ENCODE assay signal across 8 mouse cellular contexts in the genomic region with DNA sequence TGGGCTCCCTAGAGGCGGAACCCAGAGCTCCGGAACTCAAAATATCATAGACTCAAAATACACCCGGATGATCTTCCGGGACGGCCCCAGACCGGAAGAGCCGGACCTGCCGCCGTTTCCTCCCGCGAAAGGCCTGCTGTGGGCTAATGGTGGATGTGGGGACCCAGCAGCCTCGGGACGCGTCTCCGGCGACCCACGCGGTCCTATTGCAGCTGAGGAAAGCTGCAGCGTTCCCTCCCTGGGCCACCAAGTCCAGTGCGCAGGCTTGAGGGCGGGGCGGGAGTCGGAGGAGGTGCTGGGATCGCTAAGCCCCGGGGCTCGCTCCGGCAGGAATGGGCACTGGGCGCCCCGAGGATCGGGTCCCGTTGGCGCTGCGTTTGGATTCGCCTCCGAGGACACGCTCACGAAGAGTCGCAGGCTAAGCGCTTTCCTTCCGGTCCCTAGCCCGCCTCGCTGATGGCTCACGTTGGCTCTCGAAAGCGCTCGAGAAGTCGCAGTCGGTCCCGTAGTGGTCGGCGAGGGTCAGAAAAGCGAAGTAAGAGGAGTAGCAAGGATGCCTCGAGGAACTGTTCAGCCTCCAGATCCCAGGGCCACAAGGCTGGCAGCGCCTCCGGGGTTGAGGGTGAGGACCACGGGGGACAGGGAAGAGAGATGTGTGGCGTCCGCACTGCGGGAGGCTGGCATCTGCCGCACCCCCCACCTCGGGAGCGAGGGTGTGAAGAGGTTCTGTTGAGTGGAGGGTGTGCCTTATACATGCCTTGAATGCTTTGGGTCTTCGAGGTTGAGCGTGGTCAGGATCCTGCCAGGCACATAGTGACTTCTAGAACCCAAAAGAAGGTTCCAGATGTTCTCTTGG. TPM values are rescaled to one million over a fixed set of nuclear protein-coding genes. Genes with fewer than 3 reads are reported as not detected.
DNase-seq lines count a peak whose midpoint lies in the region; ATAC-seq and TF ChIP-seq lines count a peak whose summit lies in the region.

A gene (plus strand): TSS at position 100 of the 856 bp plus-strand sequence.

- H3K4me1 ChIP-seq in MEL (ENCODE audit: control insufficient read depth in 1 of 2, insufficient read depth in 2 of 2, low read length in 2 of 2): peaks cover 0 to 15% of the 10 kb centered on the region in 2 experiments; a peak in 3 of 4 replicates
- peaks cover 14% of the 10 kb centered on the region; the same call in 1 of the 2 replicates for H3K4me1 ChIP-seq in forebrain, postnatal 0 days (ENCODE audit: insufficient read depth)
- H3K4me1 ChIP-seq in lung, postnatal 0 days (ENCODE audit: insufficient read depth, low read depth, low read length): peaks cover 18% of the 10 kb centered on the region; the same call in 1 of the 2 replicates

- peak within 1 kb of the TSS; percentile 82 for H3K4me2 ChIP-seq in forebrain, postnatal 0 days (ENCODE audit: low read depth)
- peak within 1 kb of the TSS; percentile 75 for H3K4me2 ChIP-seq in lung, postnatal 0 days (replicated peaks; ENCODE audit: low read depth, low read length)

- peak within 1 kb of the TSS; percentile 85 to 92 for H3K4me3 ChIP-seq in MEL (ENCODE audit: control insufficient read depth in 1 of 2, insufficient read depth in 1 of 2, low read depth in 2 of 2, low read length in 2 of 2)
- peak within 1 kb of the TSS; percentile 85 for H3K4me3 ChIP-seq in forebrain, postnatal 0 days (ENCODE audit: low read depth, low read length)
- H3K4me3 ChIP-seq in lung, postnatal 0 days (ENCODE audit: low read depth, low read length): peak within 1 kb of the TSS; percentile 91

- peak; percentile 58 to 84 for TF ChIP-seq POLR2A in MEL (IDR thresholded peaks at IDR 0.05; ENCODE audit: control insufficient read depth in 1 of 2, insufficient read depth in 1 of 2, low read depth in 1 of 2, low read length in 2 of 2, poor library complexity in 1 of 2)

- DNase-seq in MEL (ENCODE audit: low read depth, low spot score): peak; percentile 87
- peak; percentile 63 to 82 for DNase-seq in cerebellum, adult 18-20 months
- DNase-seq in forebrain, postnatal 0 days: peak; percentile 90
- DNase-seq in heart, postnatal 4 days: peak; percentile 87
- peak; percentile 77 for DNase-seq in layer of hippocampus, adult 9-11 months
- DNase-seq in lung, postnatal 0 days (ENCODE audit: low spot score): peak; percentile 73
- peak; percentile 81 for DNase-seq in ovary, postnatal 14 days (ENCODE audit: low spot score)
- peak; percentile 38 to 80 for DNase-seq in thymus, postnatal 10 days (ENCODE audit: low spot score in 2 of 2)

- TF ChIP-seq CTCF in MEL (IDR thresholded peaks at IDR 0.05 in 2 of 3, conservative IDR thresholded peaks at IDR 0.05 in 1 of 3; ENCODE audit: control insufficient read depth in 1 of 3, insufficient read depth in 1 of 3, low read depth in 2 of 3, low read length in 3 of 3, poor library complexity in 1 of 3, severe bottlenecking in 1 of 3): no peak
- TF ChIP-seq CTCF in forebrain, postnatal 0 days (IDR thresholded peaks at IDR 0.05; ENCODE audit: low read depth): no peak
- TF ChIP-seq CTCF in lung, postnatal 0 days (IDR thresholded peaks at IDR 0.05): no peak

- H3K9me3 ChIP-seq in MEL (replicated peaks; ENCODE audit: insufficient read depth, low read length): no peaks in the 10 kb centered on the region
- no peaks in the 10 kb centered on the region for H3K9me3 ChIP-seq in forebrain, postnatal 0 days (ENCODE audit: low read length)
- H3K9me3 ChIP-seq in lung, postnatal 0 days (ENCODE audit: low read length): no peaks in the 10 kb centered on the region

- H3K27ac ChIP-seq in MEL (ENCODE audit: control insufficient read depth, low read depth, low read length): peak within 1 kb of the TSS; percentile 62
- peak within 1 kb of the TSS; percentile 86 for H3K27ac ChIP-seq in forebrain, postnatal 0 days (ENCODE audit: low read depth, low read length)
- H3K27ac ChIP-seq in lung, postnatal 0 days (ENCODE audit: low read length): peak within 1 kb of the TSS; percentile 90

- peaks cover 42% of the 10 kb centered on the region for H3K79me2 ChIP-seq in MEL (ENCODE audit: control insufficient read depth, insufficient read depth, low read length, poor library complexity)

- peaks cover 2 to 4% of the 10 kb centered on the region in 2 experiments; a peak in 1 of 4 replicates for H3K36me3 ChIP-seq in MEL (ENCODE audit: control insufficient read depth in 1 of 2, insufficient read depth in 2 of 2, low read length in 2 of 2)
- peaks cover 34% of the 10 kb centered on the region for H3K36me3 ChIP-seq in forebrain, postnatal 0 days (ENCODE audit: insufficient read depth)
- H3K36me3 ChIP-seq in lung, postnatal 0 days (ENCODE audit: insufficient read depth, low read length): peaks cover 4% of the 10 kb centered on the region

- WGBS in forebrain, postnatal 0 days: 1% methylated on average over 63 of the region's 64 CpGs
- under 1% methylated on average over 63 of the region's 64 CpGs for WGBS in lung, postnatal 0 days

- H3K9ac ChIP-seq in MEL (ENCODE audit: control insufficient read depth, low read depth, low read length, poor library complexity, severe bottlenecking): peak within 1 kb of the TSS; percentile 96
- H3K9ac ChIP-seq in forebrain, postnatal 0 days: peak within 1 kb of the TSS; percentile 92
- peak within 1 kb of the TSS; percentile 95 for H3K9ac ChIP-seq in lung, postnatal 0 days (replicated peaks; ENCODE audit: low read depth)

- no peak for TF ChIP-seq RAD21 in MEL (IDR thresholded peaks at IDR 0.05; ENCODE audit: low read depth, low read length)

- ATAC-seq in forebrain, postnatal 0 days: peak; percentile 15
- ATAC-seq in lung, postnatal 0 days: 0 out of 2 replicates have a peak, but pooled peaks have one; percentile 2

- TF ChIP-seq EP300 in MEL (IDR thresholded peaks at IDR 0.05; ENCODE audit: low read depth in 1 of 2, low read length in 2 of 2): no peak
- TF ChIP-seq EP300 in lung, postnatal 0 days (IDR thresholded peaks at IDR 0.05): no peak

- H3K27me3 ChIP-seq in MEL (ENCODE audit: control insufficient read depth in 1 of 2, insufficient read depth in 2 of 2, low read length in 2 of 2): no peaks in the 10 kb centered on the region
- no peaks in the 10 kb centered on the region for H3K27me3 ChIP-seq in forebrain, postnatal 0 days (ENCODE audit: insufficient read depth, low read length)
- H3K27me3 ChIP-seq in lung, postnatal 0 days (replicated peaks; ENCODE audit: insufficient read depth, low read length): no peaks in the 10 kb centered on the region

TF ChIP-seq in MEL, 35 proteins besides CTCF, POLR2A, EP300 and RAD21:
- TF ChIP-seq MYC (IDR thresholded peaks at IDR 0.05; ENCODE audit: low read depth, low read length) (no peak), NELFE (IDR thresholded peaks at IDR 0.05; ENCODE audit: low read depth, low read length) (peak; percentile 74), GABPA (IDR thresholded peaks at IDR 0.05; ENCODE audit: low read depth, low read length) (no peak), RCOR1 (IDR thresholded peaks at IDR 0.05; ENCODE audit: low read depth, low read length) (no peak), HCFC1 (IDR thresholded peaks at IDR 0.05; ENCODE audit: low read depth, low read length) (peak; percentile 94), KAT2A (conservative IDR thresholded peaks at IDR 0.05; ENCODE audit: low read depth, low read length) (peak; percentile 67; the same call in 1 of the 2 replicates), ZNF384 (IDR thresholded peaks at IDR 0.05; ENCODE audit: low read depth, low read length) (no peak), ZKSCAN1 (IDR thresholded peaks at IDR 0.05; ENCODE audit: low read depth, low read length) (no peak), ELF1 (IDR thresholded peaks at IDR 0.05; ENCODE audit: low read depth, low read length) (peak; percentile 86), SMC3 (IDR thresholded peaks at IDR 0.05; ENCODE audit: low read depth, low read length) (no peak), TCF12 (IDR thresholded peaks at IDR 0.05; ENCODE audit: low read depth, low read length) (peak; percentile 62), TBP (IDR thresholded peaks at IDR 0.05; ENCODE audit: low read depth, low read length) (peak; percentile 83), ETS1 (IDR thresholded peaks at IDR 0.05; ENCODE audit: low read depth, low read length) (0 out of 2 replicates have a peak, but pooled peaks have one; percentile 19), ZMIZ1 (IDR thresholded peaks at IDR 0.05; ENCODE audit: low read depth, low read length) (peak; percentile 73; the same call in 1 of the 2 replicates), MAZ (IDR thresholded peaks at IDR 0.05; ENCODE audit: low read depth, low read length) (peak; percentile 91), USF1 (IDR thresholded peaks at IDR 0.05; ENCODE audit: low read depth, low read length) (no peak), MYB (IDR thresholded peaks at IDR 0.05; ENCODE audit: low read depth, low read length) (no peak), MAX (IDR thresholded peaks at IDR 0.05; ENCODE audit: low read length) (no peak), POLR2AphosphoS2 (IDR thresholded peaks at IDR 0.05; ENCODE audit: low read length) (peak; percentile 97), MXI1 (IDR thresholded peaks at IDR 0.05; ENCODE audit: low read depth, low read length) (peak; percentile 84), SIN3A (IDR thresholded peaks at IDR 0.05; ENCODE audit: low read length) (peak; percentile 87), POLR2AphosphoS5 (IDR thresholded peaks at IDR 0.05; ENCODE audit: borderline replicate concordance, low read depth, low read length) (no peak), E2F4 (IDR thresholded peaks at IDR 0.05; ENCODE audit: borderline replicate concordance, low read depth, low read length) (0 out of 2 replicates have a peak, but pooled peaks have one; percentile 51), ZC3H11A (IDR thresholded peaks at IDR 0.05; ENCODE audit: low read depth, low read length) (no peak), NRF1 (IDR thresholded peaks at IDR 0.05; ENCODE audit: insufficient read depth, low read depth, low read length, poor library complexity, severe bottlenecking) (peak; percentile 46; the same call in 1 of the 2 replicates)
TF ChIP-seq in MEL: peak in this region for 14.

RNA-seq across cellular contexts. Expression of the gene that starts here (rescaled TPM):
- total RNA-seq in MEL (2012; rRNA removed): 57.8 and 60.4 TPM in 2 replicates
- polyA plus RNA-seq in MEL (2012; ENCODE audit: insufficient read depth in 1 of 2, insufficient read length in 2 of 2, low read depth in 1 of 2, low replicate concordance in 2 of 2, missing spikeins in 1 of 2): 100 to 1,000 TPM in 1 of 2 experiments, not detected in 1; 128 TPM
- total RNA-seq in forebrain, postnatal 0 days (2014; rRNA removed): 36.0 and 41.9 TPM in 2 replicates
- polyA plus RNA-seq in forebrain, postnatal 0 days (2015; fragmentation: Nextera tagmentation; extraction: Ambion mirVana): 95.6 and 98.3 TPM in 2 replicates
- total RNA-seq in heart, postnatal 4 days (2021): 10 to 100 TPM; 55.1 to 68.4 TPM
- 92.2 and 99.7 TPM in 2 replicates for polyA plus RNA-seq in lung, postnatal 0 days (2015; fragmentation: Nextera tagmentation; extraction: Ambion mirVana)

Comparison
In these comparisons a context has a peak if more than half of its experiments do, and no peak if none do; other contexts are left out.
1. Peak in every context shown above with its lines: DNase-seq, ATAC-seq, H3K4me3 ChIP-seq and H3K27ac ChIP-seq.